Mouse (Mus musculus): ENCODE results near the gene Irf2bpl. TPM values are rescaled to one million over a fixed set of nuclear protein-coding genes. Genes with fewer than 3 reads are reported as not detected.

Gene Irf2bpl
- total RNA-seq, 2 experiments from 2014 or later = 61.0 to 61.4 TPM

DNA sequence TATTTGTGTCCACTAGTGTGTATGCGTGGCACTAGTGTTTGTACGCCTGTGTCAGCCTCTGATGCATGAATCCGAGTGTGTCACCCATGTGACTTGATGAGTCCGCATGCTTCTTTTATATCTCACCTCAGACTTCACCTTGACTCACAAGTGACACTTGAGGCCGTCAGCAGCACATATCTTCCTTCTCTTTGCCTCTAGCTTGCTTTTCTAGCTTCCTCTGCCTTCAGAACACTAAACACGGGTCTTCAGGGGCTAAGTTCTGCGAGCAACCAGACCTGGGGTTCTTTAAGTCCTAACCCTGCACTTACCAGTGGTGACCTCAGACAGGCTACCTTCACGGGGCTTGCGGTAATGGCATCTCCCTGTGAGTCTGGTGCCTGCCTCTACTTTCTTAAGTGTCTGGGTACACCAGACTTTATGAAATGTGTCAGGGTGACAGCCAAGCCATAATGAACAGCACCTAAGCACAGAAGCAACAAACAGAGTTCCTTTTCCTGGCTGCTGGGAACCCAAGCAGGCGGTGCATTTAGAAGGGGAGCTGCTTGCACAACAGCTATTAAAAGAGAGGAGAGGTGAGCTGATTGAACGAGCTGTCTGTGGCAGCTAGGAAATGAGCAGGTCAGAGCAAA lies 51.9 kb downstream of the Irf2bpl start:
- DNase-seq (ENCODE audit: low spot score in 2 of 2) = no peak

DNA sequence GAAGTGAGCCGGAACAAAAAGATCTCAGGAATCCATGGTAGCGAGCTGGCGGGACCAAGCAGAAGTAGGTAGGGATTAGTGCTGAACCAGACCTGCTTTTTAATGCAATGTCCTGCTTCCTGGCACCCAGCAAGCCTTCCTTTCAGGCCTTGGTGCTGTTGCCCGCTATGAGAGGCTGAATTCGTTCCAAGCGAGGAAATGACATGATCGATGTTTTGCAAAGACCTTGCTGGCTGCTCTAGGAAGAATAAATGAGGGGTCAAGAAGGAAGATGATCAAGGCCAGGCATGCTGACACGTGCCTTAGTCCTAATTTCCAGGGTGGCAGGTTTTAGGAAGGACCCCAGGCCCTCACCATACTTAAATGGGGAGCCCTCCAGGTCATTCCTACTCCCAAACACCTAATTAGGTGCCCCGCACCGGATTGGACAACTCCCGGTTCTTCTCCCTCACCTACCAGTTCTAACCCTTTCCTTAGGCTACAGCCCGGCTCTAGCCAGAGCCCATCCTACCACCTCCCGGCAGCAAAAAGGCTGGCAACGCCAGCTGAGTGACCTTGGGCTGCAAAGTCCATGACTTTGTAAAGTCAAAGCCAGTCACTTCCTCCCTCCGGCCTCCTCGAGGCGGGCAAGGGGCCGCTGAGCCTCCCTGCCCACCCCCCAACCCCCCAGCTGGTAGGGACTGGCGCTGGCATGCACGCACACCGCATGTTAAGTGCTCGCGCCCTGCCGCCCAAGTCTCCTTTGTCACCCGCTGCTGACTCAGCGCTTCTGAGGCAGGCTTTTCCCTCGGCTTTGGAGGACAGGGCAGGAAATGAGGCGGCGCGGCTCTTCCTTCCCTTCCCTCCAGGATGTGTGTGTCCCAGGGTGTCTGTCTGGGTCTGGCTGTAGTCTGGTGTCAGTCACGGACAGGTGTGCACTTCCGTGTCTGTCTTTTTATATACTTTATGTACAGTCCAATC lies 52.7 kb downstream of the Irf2bpl start:
- DNase-seq (ENCODE audit: low spot score in 2 of 2) = peak; percentile 68 to 73

Other genes starting within 250 kb of the Irf2bpl start
- gene Vash1, start 206.1 kb downstream of the Irf2bpl start, total RNA-seq (2021) = 1 to 10 TPM; 2.2 to 4.8 TPM
- 1 to 10 TPM; 2.3 to 2.4 TPM for gene Angel1, start 158.3 kb downstream of the Irf2bpl start, total RNA-seq (2021)
- gene Lrrc74a, start 150.4 kb downstream of the Irf2bpl start, total RNA-seq (2021) = not detected
- gene Cipc, start 62.2 kb upstream of the Irf2bpl start, total RNA-seq (2021) = 10 to 100 TPM; 21.8 to 28.5 TPM
- 1 to 10 TPM; 1.0 to 2.2 TPM for gene Zdhhc22, start 105.6 kb upstream of the Irf2bpl start, total RNA-seq (2021)
- gene Tmem63c, start 136.5 kb upstream of the Irf2bpl start, total RNA-seq (2021) = 1 to 10 TPM; 1.6 TPM
- 1 to 10 TPM; 3.5 to 4.2 TPM for gene Ngb, start 217.7 kb upstream of the Irf2bpl start, total RNA-seq (2021)